Mouse (Mus musculus) inflammation-experienced regulatory T-cells, adult 16 weeks (primary cell): Measurements from ENCODE around the gene Spop. TPM values are rescaled to one million over a fixed set of nuclear protein-coding genes. Genes with fewer than 3 reads are reported as not detected.

Experiments used
- polyA plus RNA-seq: library from polyadenylated mRNA; unstranded; fragments of 100-300 nt; shearing (Covaris generic); gene quantifications from one replicate; pipeline ENCODE4 v1.2.1, GENCODE M21; 2017

The Spop gene
- 245 TPM for polyA plus RNA-seq

GRCm38 (mm10) chr11:95413641-95414535 lies at the start of gene Spop:
TSS of gene Spop (plus strand) at chr11:95414080.

GRCm38 (mm10) chr11:95384319-95384972 lies 29.4 kb upstream of the Spop start, which contains the start of gene Slc35b1:
TSS of gene Slc35b1 (plus strand) at chr11:95384692.

GRCm38 (mm10) chr11:95514298-95514861 lies 100.5 kb downstream of the Spop start, which contains the start of gene Nxph3:
TSS of gene Nxph3 (minus strand) at chr11:95514570.

Other genes starting within 250 kb of the Spop start
- 0.62 TPM for gene Tac4, start 152.6 kb upstream of the Spop start, polyA plus RNA-seq
- gene Kat7, start 103.8 kb upstream of the Spop start, polyA plus RNA-seq = 140 TPM
- gene Fam117a, start 77.1 kb upstream of the Spop start, polyA plus RNA-seq = 26.3 TPM
- gene Slc35b1, start 29.4 kb upstream of the Spop start, polyA plus RNA-seq = 72.3 TPM
- not detected for gene Nxph3, start 100.5 kb downstream of the Spop start, polyA plus RNA-seq
- gene Ngfr, start 173.7 kb downstream of the Spop start, polyA plus RNA-seq = not detected